Mouse (Mus musculus) testis, adult 2 months (tissue): ENCODE results near the gene Hist2h3c1.

Experiments
- CTCF ChIP-seq: fragments of 200-500 bp; IDR thresholded peaks from 2 replicates; pipeline ENCODE4 v1.5.1; 2012; ENCODE audit warnings: low read depth, mild to moderate bottlenecking, inconsistent platforms, low read length, moderate library complexity; ENCODE audit not compliant: control insufficient read depth, insufficient read depth, insufficient replicate concordance
- POLR2A ChIP-seq: fragments of 200-500 bp; IDR thresholded peaks from 2 replicates; pipeline ENCODE4 v1.6.1; 2012; ENCODE audit warnings: low read depth, mild to moderate bottlenecking, inconsistent platforms, low read length, moderate library complexity; ENCODE audit not compliant: control insufficient read depth

DNA sequence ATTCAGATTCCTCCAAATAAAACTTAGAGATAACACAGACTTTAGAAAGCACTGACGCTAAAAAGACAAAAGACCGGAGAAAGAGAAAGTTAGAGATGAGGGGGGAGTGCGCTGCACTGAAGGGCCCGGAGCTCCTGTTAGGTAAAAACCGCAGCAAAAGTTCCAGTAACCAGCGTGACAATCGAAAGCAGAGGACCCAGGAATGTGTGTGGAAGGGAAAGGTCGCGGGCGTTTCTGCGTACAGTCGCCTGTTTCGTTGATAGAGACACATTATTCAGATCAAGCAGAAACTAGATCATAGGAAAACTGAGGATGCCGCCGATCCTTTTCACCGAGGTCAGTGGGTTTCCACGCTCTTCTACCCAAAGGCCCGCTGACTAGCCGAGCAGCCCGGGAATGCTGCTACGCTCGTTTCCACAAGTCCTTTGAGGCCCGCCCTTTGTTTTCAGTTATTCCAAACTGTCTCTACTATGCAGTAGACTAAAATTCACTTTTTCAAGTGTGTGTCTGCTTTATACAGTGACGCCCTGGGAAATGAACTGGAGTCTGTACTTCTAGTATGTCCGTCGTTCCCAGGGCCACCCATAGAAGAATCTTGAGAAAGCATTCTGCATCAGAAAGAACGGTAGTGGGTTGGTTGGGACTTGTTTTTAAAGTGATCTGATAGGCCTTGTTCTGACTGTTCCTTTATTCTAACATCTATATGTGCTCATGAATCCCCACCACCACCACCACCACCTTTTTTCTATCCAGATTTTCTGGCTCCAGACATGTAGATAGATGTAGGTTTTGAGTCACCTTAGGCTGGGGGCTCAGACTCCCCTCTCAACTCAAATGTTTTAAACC lies 17.3 kb downstream of the Hist2h3c1 start:
- TF ChIP-seq CTCF: no peak
- TF ChIP-seq POLR2A: no peak
